In genomic region chr9:53973929-53974327, GRCm38 (mm10) we compare ENCODE assay signal across 9 mouse cellular contexts. TPM values are rescaled to one million over a fixed set of nuclear protein-coding genes. Genes with fewer than 3 reads are reported as not detected.
A peak's percentile ranks its signal among the peaks of the same experiment; 100 is the strongest.
DNase-seq lines count a peak whose midpoint lies in the region; ATAC-seq and TF ChIP-seq lines count a peak whose summit lies in the region.
"Had no signal": no experiment of that assay in that cellular context is flagged by ENCODE, and none has a peak within 500 bp of the region (broad histone marks: within the 10 kb centered on the region; RNA-seq: fewer than 3 reads in every experiment).

No protein-coding gene starts in this region.

- DNase-seq in neural tube, embryonic 11.5 days (ENCODE audit: low spot score): peak; percentile 19
- DNase-seq in neural tube, embryonic 10.5 days (ENCODE audit: extremely low spot score, low spot score): no peak
- DNase-seq in forebrain, embryonic 10.5 days (ENCODE audit: extremely low spot score, low spot score): peak; percentile 21
- peak; percentile 55 to 56 for DNase-seq in layer of hippocampus, postnatal 10 days (ENCODE audit: low spot score in 2 of 2)
- no peak for DNase-seq in spleen, adult 18-20 months
- no peak for DNase-seq in adrenal gland, adult 8-10 months
- DNase-seq in heart, postnatal 14 days: no peak

- peak overlapping the region; percentile 65 for H3K4me2 ChIP-seq in neural tube, embryonic 11.5 days (ENCODE audit: low read depth)

- intact Hi-C loops in heart, postnatal 14 days (cut with DNase I): no loop called here

- no peak for ATAC-seq in neural tube, embryonic 11.5 days (ENCODE audit: insufficient read depth, low FRiP score, low TSS enrichment)

- no peak overlapping the region for H3K27ac ChIP-seq in neural tube, embryonic 11.5 days (ENCODE audit: low read depth, low read length)
- no peak overlapping the region for H3K27ac ChIP-seq in forebrain, embryonic 10.5 days
- H3K27ac ChIP-seq in olfactory bulb, adult 2 months (ENCODE audit: insufficient read depth, low read depth, low read length): peak overlapping the region; percentile 31; the same call in 1 of the 2 replicates

- no peak for TF ChIP-seq POLR2A in olfactory bulb, adult 2 months (IDR thresholded peaks at IDR 0.05; ENCODE audit: insufficient read depth, low read depth, low read length)

- peak overlapping the region; percentile 74 for H3K9ac ChIP-seq in neural tube, embryonic 11.5 days (ENCODE audit: low read length)

- TF ChIP-seq CTCF in olfactory bulb, adult 2 months (IDR thresholded peaks at IDR 0.05; ENCODE audit: insufficient read depth, low read depth, low read length): no peak

- peak overlapping the region; percentile 57 for H3K4me3 ChIP-seq in neural tube, embryonic 11.5 days (ENCODE audit: low read depth, low read length)
- H3K4me3 ChIP-seq in forebrain, embryonic 10.5 days: peak overlapping the region; percentile 78
- H3K4me3 ChIP-seq in olfactory bulb, adult 2 months (ENCODE audit: insufficient read depth, low read depth, low read length): peak overlapping the region; percentile 69

- peaks cover 8% of the 10 kb centered on the region for H3K27me3 ChIP-seq in neural tube, embryonic 11.5 days (ENCODE audit: control insufficient read depth, insufficient read depth, low read length)
- H3K27me3 ChIP-seq in forebrain, embryonic 10.5 days (ENCODE audit: poor library complexity, severe bottlenecking): peaks cover 45% of the 10 kb centered on the region

- no peaks in the 10 kb centered on the region for H3K36me3 ChIP-seq in neural tube, embryonic 11.5 days (ENCODE audit: control insufficient read depth, insufficient read depth, low read length)
- H3K36me3 ChIP-seq in forebrain, embryonic 10.5 days (replicated peaks): no peaks in the 10 kb centered on the region

- no peaks in the 10 kb centered on the region for H3K4me1 ChIP-seq in neural tube, embryonic 11.5 days (ENCODE audit: control insufficient read depth, insufficient read depth, low read length)
- peaks cover 19% of the 10 kb centered on the region for H3K4me1 ChIP-seq in forebrain, embryonic 10.5 days
- H3K4me1 ChIP-seq in olfactory bulb, adult 2 months (ENCODE audit: control insufficient read depth, insufficient read depth, low read length): peaks cover 2% of the 10 kb centered on the region; the same call in 1 of the 2 replicates

- H3K9me3 ChIP-seq in neural tube, embryonic 11.5 days (ENCODE audit: control insufficient read depth, low read length): no peaks in the 10 kb centered on the region
- no peaks in the 10 kb centered on the region for H3K9me3 ChIP-seq in forebrain, embryonic 10.5 days

- 14% methylated on average over 13 of the region's 13 CpGs for WGBS in neural tube, embryonic 11.5 days
- 23% methylated on average over 13 of the region's 13 CpGs for WGBS in forebrain, embryonic 10.5 days
- WGBS in olfactory bulb, adult 2 months: 12% methylated on average over 13 of the region's 13 CpGs

RNA-seq across cellular contexts. Expression of gene Elmod1, which starts 1.2 kb away (rescaled TPM):
- 2.7 and 3.6 TPM in 2 replicates for polyA plus RNA-seq in neural tube, embryonic 11.5 days (2014; fragmentation: Nextera tagmentation; extraction: Ambion mirVana)
- 0.21 and 0.36 TPM in 2 replicates for polyA plus RNA-seq in forebrain, embryonic 10.5 days (2016; fragmentation: Nextera tagmentation; extraction: Ambion mirVana)
- 100 to 1,000 TPM; 199 to 215 TPM for total RNA-seq in layer of hippocampus, postnatal 10 days (2021)
- polyA plus RNA-seq in olfactory bulb, adult 2 months (2012; ENCODE audit: insufficient read depth, insufficient read length, low replicate concordance, missing spikeins): not detected in 2 replicates
- 1 to 10 TPM; 3.8 to 7.0 (median 4.3) TPM for total RNA-seq in adrenal gland, adult 8-10 months (2022)
- under 1 TPM; 0.17 to 0.36 TPM for total RNA-seq in heart, postnatal 14 days (2021)
- total RNA-seq: liver, adult 2 months had no signal
- polyA plus RNA-seq: liver, adult 2 months had no signal

Comparison
In these comparisons a context has a peak if more than half of its experiments do, and no peak if none do; other contexts are left out.
1. DNase-seq: peak in neural tube, embryonic 11.5 days (single experiment), forebrain, embryonic 10.5 days (single experiment) and layer of hippocampus, postnatal 10 days (2 of 2); none in neural tube, embryonic 10.5 days (single experiment), spleen, adult 18-20 months (0 of 2), adrenal gland, adult 8-10 months (single experiment) and heart, postnatal 14 days (0 of 2).
2. RNA of gene Elmod1, which starts 1.2 kb away (total RNA-seq): 199 to 215 TPM in layer of hippocampus, postnatal 10 days; 3.8 to 7.0 TPM in adrenal gland, adult 8-10 months and 0.17 to 0.36 TPM in heart, postnatal 14 days; every median in the first group is over 10 times any median in the second.
3. Peak in every context shown above with its lines, with median percentiles within 50 percentile points of each other: H3K4me3 ChIP-seq.